Mouse (Mus musculus) megakaryocyte, embryonic 14.5 days (primary cell): Measurements from ENCODE around the gene Tmco2. TPM values are rescaled to one million over a fixed set of nuclear protein-coding genes. Genes with fewer than 3 reads are reported as not detected.
"Not testable (repeated sequence)": the region's sequence is repeated elsewhere in the genome, so short reads cannot be mapped to it uniquely, and the experiment has no call there.

Source experiments
- H3K27me3 ChIP-seq: replicated peaks from 2 replicates; pipeline ENCODE3; 2012; ENCODE audit warnings: inconsistent platforms
- H3K36me3 ChIP-seq: replicated peaks from 2 replicates; pipeline ENCODE3; 2012; ENCODE audit warnings: low read length, inconsistent platforms, mixed read lengths
- H3K4me1 ChIP-seq: 2 replicates; pipeline ENCODE4 v1.6.1; 2012; ENCODE audit warnings: inconsistent platforms
- H3K4me3 ChIP-seq: replicated peaks from 2 replicates; pipeline ENCODE3; 2012; ENCODE audit warnings: moderate library complexity, mild to moderate bottlenecking, inconsistent platforms
- H3K9me3 ChIP-seq: 2 replicates; pipeline ENCODE4 v1.6.1; 2012; ENCODE audit warnings: inconsistent platforms
- FLI1 ChIP-seq: IDR thresholded peaks from 2 replicates; pipeline ENCODE4 v1.6.1; 2012; ENCODE audit warnings: low read length, inconsistent platforms, mixed read lengths
- GATA1 ChIP-seq: IDR thresholded peaks from 3 replicates; pipeline ENCODE4 v1.6.1; 2012; ENCODE audit warnings: mixed read lengths, low read length, inconsistent platforms, borderline replicate concordance
- polyA plus RNA-seq: library from polyadenylated mRNA; stranded (reverse); fragments of >175 nt; gene quantifications from 2 replicates; pipeline ENCODE4 v1.2.3, GENCODE M21; 2012; ENCODE audit warnings: low replicate concordance; ENCODE audit not compliant: insufficient read depth

The Tmco2 gene
- not detected in 2 replicates for polyA plus RNA-seq

- Histone ChIP-seq H3K4me3 (no peak within 1 kb of the TSS), H3K4me1 (peaks cover 7% of the 10 kb centered on the region), H3K27me3 (peaks cover 2% of the 10 kb centered on the region), H3K9me3 (peaks cover 5% of the 10 kb centered on the region), H3K36me3 (no peaks in the 10 kb centered on the region)
- TF ChIP-seq GATA1 = no peak
- TF ChIP-seq FLI1 = no peak
These were observed at the start of gene Tmco2 for GRCm38 (mm10) chr4:121109126-121109525. TSS of gene Tmco2 (minus strand) at chr4:121109226.

GRCm38 (mm10) chr4:121103304-121103703 is 5.7 kb downstream of the Tmco2 start:
- Histone ChIP-seq H3K9me3 (peaks cover 5% of the 10 kb centered on the region), H3K27me3 (no peaks in the 10 kb centered on the region), H3K4me1 (no peaks in the 10 kb centered on the region), H3K36me3 (no peaks in the 10 kb centered on the region), H3K4me3 (no peak overlapping the region)
- no peak for TF ChIP-seq FLI1
- no peak for TF ChIP-seq GATA1

- Histone ChIP-seq H3K9me3 (peaks cover 6% of the 10 kb centered on the region; the same call in 1 of the 2 replicates), H3K36me3 (peaks cover 28% of the 10 kb centered on the region), H3K27me3 (no peaks in the 10 kb centered on the region), H3K4me3 (peak within 1 kb of the TSS; percentile 94), H3K4me1 (peaks cover 7% of the 10 kb centered on the region)
- TF ChIP-seq FLI1 (no peak), GATA1 (no peak)
These were observed 11.2 kb downstream of the Tmco2 start, which contains the start of gene Zmpste24 for GRCm38 (mm10) chr4:121097650-121098378. TSS of gene Zmpste24 (minus strand) at chr4:121098241.

- H3K4me3 ChIP-seq = no peak overlapping the region
- H3K9me3 ChIP-seq = peaks cover 6% of the 10 kb centered on the region; the same call in 1 of the 2 replicates
- TF ChIP-seq FLI1 = no peak
- TF ChIP-seq GATA1 = no peak
- H3K27me3 ChIP-seq = no peaks in the 10 kb centered on the region
- H3K36me3 ChIP-seq = peaks cover 88% of the 10 kb centered on the region
- peaks cover 7% of the 10 kb centered on the region for H3K4me1 ChIP-seq
These were observed 18.8 kb downstream of the Tmco2 start for GRCm38 (mm10) chr4:121090211-121090610.

GRCm38 (mm10) chr4:121088696-121089095 is 20.3 kb downstream of the Tmco2 start:
- peaks cover 89% of the 10 kb centered on the region for H3K36me3 ChIP-seq

GRCm38 (mm10) chr4:121084506-121084905 is 24.5 kb downstream of the Tmco2 start:
- H3K9me3 ChIP-seq = no peaks in the 10 kb centered on the region
- peaks cover 94% of the 10 kb centered on the region for H3K36me3 ChIP-seq
- peaks cover 7% of the 10 kb centered on the region for H3K4me1 ChIP-seq
- no peak overlapping the region for H3K4me3 ChIP-seq
- no peaks in the 10 kb centered on the region for H3K27me3 ChIP-seq
- TF ChIP-seq GATA1 (no peak), FLI1 (no peak)

More at GRCm38 (mm10) chr4:121088696-121089095, 20.3 kb downstream of the Tmco2 start:
- Histone ChIP-seq H3K4me3 (no peak overlapping the region), H3K4me1 (peaks cover 7% of the 10 kb centered on the region), H3K27me3 (no peaks in the 10 kb centered on the region), H3K9me3 (peaks cover 6% of the 10 kb centered on the region; the same call in 1 of the 2 replicates)
- TF ChIP-seq GATA1 (no peak), FLI1 (no peak)

- no peaks in the 10 kb centered on the region for H3K9me3 ChIP-seq
- no peak overlapping the region for H3K4me3 ChIP-seq
- H3K4me1 ChIP-seq = peaks cover 3% of the 10 kb centered on the region; the same call in 1 of the 2 replicates
- peaks cover 95% of the 10 kb centered on the region for H3K36me3 ChIP-seq
- H3K27me3 ChIP-seq = no peaks in the 10 kb centered on the region
- TF ChIP-seq FLI1 = no peak
- no peak for TF ChIP-seq GATA1
These were observed 28.6 kb downstream of the Tmco2 start for GRCm38 (mm10) chr4:121080395-121080794.

GRCm38 (mm10) chr4:121077915-121078646 is 30.9 kb downstream of the Tmco2 start:
- Histone ChIP-seq H3K9me3 (no peaks in the 10 kb centered on the region), H3K36me3 (peaks cover 92% of the 10 kb centered on the region), H3K4me3 (peak overlapping the region; percentile 3), H3K4me1 (peaks cover 3% of the 10 kb centered on the region; the same call in 1 of the 2 replicates), H3K27me3 (no peaks in the 10 kb centered on the region)
- TF ChIP-seq GATA1 = no peak
- TF ChIP-seq FLI1 = no peak

- no peak for TF ChIP-seq FLI1
- TF ChIP-seq GATA1 = no peak
- Histone ChIP-seq H3K27me3 (no peaks in the 10 kb centered on the region), H3K4me3 (no peak overlapping the region), H3K36me3 (peaks cover 73% of the 10 kb centered on the region), H3K9me3 (no peaks in the 10 kb centered on the region), H3K4me1 (peaks cover 3% of the 10 kb centered on the region; the same call in 1 of the 2 replicates)
These were observed 34.8 kb downstream of the Tmco2 start for GRCm38 (mm10) chr4:121074250-121074649.

GRCm38 (mm10) chr4:121065336-121065735 is 43.7 kb downstream of the Tmco2 start:
- no peaks in the 10 kb centered on the region for H3K9me3 ChIP-seq
- H3K36me3 ChIP-seq = peaks cover 85% of the 10 kb centered on the region
- no peak overlapping the region for H3K4me3 ChIP-seq
- H3K27me3 ChIP-seq = no peaks in the 10 kb centered on the region
- TF ChIP-seq GATA1 (no peak), FLI1 (no peak)
- H3K4me1 ChIP-seq = no peaks in the 10 kb centered on the region

- not testable (repeated sequence) for H3K4me3 ChIP-seq, H3K9me3 ChIP-seq
- peaks cover 54% of the 10 kb centered on the region for H3K36me3 ChIP-seq
These were observed 49.8 kb downstream of the Tmco2 start for GRCm38 (mm10) chr4:121059218-121059617.

More at GRCm38 (mm10) chr4:121059218-121059617, 49.8 kb downstream of the Tmco2 start:
- not testable (repeated sequence) for H3K27me3 ChIP-seq, H3K4me1 ChIP-seq
